Mouse (Mus musculus) CH12.LX (cell line): ENCODE measurements around the gene Tnfaip6. TPM values are rescaled to one million over a fixed set of nuclear protein-coding genes. Genes with fewer than 3 reads are reported as not detected.

Experiments
- DNase-seq: peaks from one replicate; pipeline ENCODE4 v3.0.0-alpha.2; 2013; ENCODE audit errors: extremely low read depth
- H3K27ac ChIP-seq: 2 replicates; pipeline ENCODE4 v1.5.1; 2012; ENCODE audit warnings: low read depth, mild to moderate bottlenecking, control low read depth, moderate library complexity; ENCODE audit not compliant: insufficient read depth
- H3K27me3 ChIP-seq: replicated peaks from 2 replicates; pipeline ENCODE3; 2012; ENCODE audit warnings: inconsistent platforms
- H3K36me3 ChIP-seq, 2 experiments: replicated peaks in 1 of 2; 2 replicates each; pipeline versions ENCODE3 to v1.6.1; 2012; ENCODE audit warnings: inconsistent platforms in 1 of 2, low read length in 1 of 2, mild to moderate bottlenecking in 1 of 2, mixed read lengths in 1 of 2, moderate library complexity in 1 of 2; ENCODE audit not compliant: control insufficient read depth in 1 of 2, insufficient read depth in 1 of 2
- H3K4me1 ChIP-seq, 2 experiments: 2 replicates each; pipeline ENCODE4 v1.6.1; 2012; ENCODE audit warnings: inconsistent platforms in 1 of 2, moderate library complexity in 1 of 2; ENCODE audit not compliant: insufficient read depth in 2 of 2, control insufficient read depth in 1 of 2
- H3K4me2 ChIP-seq: 2 replicates; pipeline ENCODE4 v1.6.1; 2012; ENCODE audit warnings: low read depth, mild to moderate bottlenecking, control low read depth; ENCODE audit not compliant: poor library complexity, insufficient read depth, severe bottlenecking
- H3K4me3 ChIP-seq, 3 experiments: fragments of 150-350 bp in 1 of 3; sonication (generic) in 1 of 3; replicated peaks in 1 of 3; 2 replicates each; pipeline versions ENCODE3 to v1.5.1; 2011 to 2012; ENCODE audit warnings: low read depth in 2 of 3, low read length in 2 of 3, mild to moderate bottlenecking in 2 of 3, moderate library complexity in 2 of 3, control low read depth in 1 of 3, improper control_type of control experiment in 1 of 3, inconsistent platforms in 1 of 3, mixed read lengths in 1 of 3; ENCODE audit not compliant: poor library complexity in 1 of 3
- H3K79me2 ChIP-seq: replicated peaks from 2 replicates; pipeline ENCODE4 v1.6.1; 2012; ENCODE audit warnings: mild to moderate bottlenecking, moderate library complexity; ENCODE audit not compliant: control insufficient read depth, poor library complexity, insufficient read depth, severe bottlenecking; ENCODE audit errors: extremely low read depth
- H3K9ac ChIP-seq: 2 replicates; pipeline ENCODE4 v1.6.1; 2012; ENCODE audit warnings: low read depth, mild to moderate bottlenecking, control low read depth, moderate library complexity; ENCODE audit not compliant: insufficient read depth
- H3K9me3 ChIP-seq: replicated peaks from 2 replicates; pipeline ENCODE3; 2012; ENCODE audit warnings: low read length, inconsistent platforms, mixed read lengths
- CTCF ChIP-seq, 2 experiments: IDR thresholded peaks in 1 of 2; conservative IDR thresholded peaks in 1 of 2; 2 replicates each; pipeline ENCODE4 v1.5.1; 2011 to 2012; ENCODE audit warnings: low read depth in 2 of 2, low read length in 2 of 2, improper control_type of control experiment in 1 of 2, inconsistent platforms in 1 of 2, mild to moderate bottlenecking in 1 of 2, moderate library complexity in 1 of 2
- EP300 ChIP-seq: IDR thresholded peaks from 2 replicates; pipeline ENCODE4 v1.6.1; 2011; ENCODE audit warnings: low read length, improper control_type of control experiment
- ETS1 ChIP-seq: conservative IDR thresholded peaks from 2 replicates; pipeline ENCODE4 v1.6.1; 2012; ENCODE audit warnings: low read depth, mild to moderate bottlenecking, inconsistent platforms, low read length, improper control_type of control experiment, moderate library complexity
- MAFK ChIP-seq: IDR thresholded peaks from 2 replicates; pipeline ENCODE4 v1.6.1; 2011; ENCODE audit warnings: low read length, improper control_type of control experiment; ENCODE audit not compliant: insufficient replicate concordance
- MXI1 ChIP-seq: IDR thresholded peaks from 2 replicates; pipeline ENCODE4 v1.6.1; 2011; ENCODE audit warnings: mild to moderate bottlenecking, low read depth, low read length, improper control_type of control experiment
- POLR2A ChIP-seq: IDR thresholded peaks from 2 replicates; pipeline ENCODE4 v1.6.1; 2011; ENCODE audit warnings: low read depth, mild to moderate bottlenecking, improper control_type of control experiment, low read length
- POLR2AphosphoS2 ChIP-seq: IDR thresholded peaks from 2 replicates; pipeline ENCODE4 v1.6.1; 2011; ENCODE audit warnings: low read depth, low read length, improper control_type of control experiment
- RCOR1 ChIP-seq: conservative IDR thresholded peaks from 2 replicates; pipeline ENCODE4 v1.6.1; 2012; ENCODE audit warnings: low read depth, mild to moderate bottlenecking, inconsistent platforms, low read length, improper control_type of control experiment
- SMC3 ChIP-seq: IDR thresholded peaks from 2 replicates; pipeline ENCODE4 v1.6.1; 2011; ENCODE audit warnings: low read depth, low read length, improper control_type of control experiment
- UBTF ChIP-seq: IDR thresholded peaks from 2 replicates; pipeline ENCODE4 v1.6.1; 2012; ENCODE audit warnings: low read depth, mild to moderate bottlenecking, inconsistent platforms, low read length, improper control_type of control experiment, moderate library complexity
- USF1 ChIP-seq: IDR thresholded peaks from 2 replicates; pipeline ENCODE4 v1.6.1; 2014; ENCODE audit warnings: low read depth, mild to moderate bottlenecking, inconsistent platforms, low read length, improper control_type of control experiment
- USF2 ChIP-seq: conservative IDR thresholded peaks from 2 replicates; pipeline ENCODE4 v1.6.1; 2011; ENCODE audit warnings: low read depth, low read length, improper control_type of control experiment
- dilution Hi-C: fragments of 300-500 bp; cut with MboI; formaldehyde crosslinking; loops from 2 replicates; pipeline ENCODE4 v1.14.3; 2020; ENCODE audit warnings: low sequenced_read_pairs; ENCODE audit not compliant: extremely low pct_unique_long_range_greater_than_20kb, extremely low pct_ligation_motif_present
- in situ Hi-C: fragments of 300-500 bp; cut with MboI; formaldehyde crosslinking; loops from 3 replicates; pipeline ENCODE4 v1.14.3; 2019; ENCODE audit warnings: low sequenced_read_pairs, low pct_ligation_motif_present, low pct_unique_long_range_greater_than_20kb, mixed read lengths
- polyA plus RNA-seq: library from polyadenylated mRNA; unstranded; fragments of >175 nt; gene quantifications from 2 replicates; pipeline ENCODE4 v1.2.1, GENCODE M21; 2012; ENCODE audit warnings: low read depth; ENCODE audit not compliant: insufficient read length
- total RNA-seq, 2 experiments: library from RNA; depleted of rRNA; stranded (reverse); fragments of 300-350 nt in 1 of 2; fragments of >200 nt in 1 of 2; gene quantifications; 2 replicates each; pipeline ENCODE4 v1.2.3; 2012 to 2014

Gene Tnfaip6
- total and polyA plus RNA-seq, 3 experiments = 0.13 to 0.59 (median 0.34) TPM

- H3K9ac ChIP-seq = no peak overlapping the region
- H3K9me3 ChIP-seq = no peaks in the 10 kb centered on the region
- no peaks in the 10 kb centered on the region for H3K79me2 ChIP-seq
- no peak for TF ChIP-seq SMC3
- no peak for TF ChIP-seq POLR2A
- no peak for TF ChIP-seq EP300
- in situ Hi-C loops (no loop called here), dilution Hi-C loops (no loop called here)
- H3K4me1 ChIP-seq = peaks cover 0 to 4% of the 10 kb centered on the region in 2 experiments; a peak in 2 of 4 replicates
- H3K27me3 ChIP-seq = no peaks in the 10 kb centered on the region
- H3K4me3 ChIP-seq = no peak overlapping the region
- DNase-seq = no peak
- H3K27ac ChIP-seq = no peak overlapping the region
- H3K4me2 ChIP-seq = no peak overlapping the region
- no peaks in the 10 kb centered on the region for H3K36me3 ChIP-seq
Measured at GRCm38 (mm10) chr2:52057099-52057498, 19.3 kb downstream of the Tnfaip6 start.

DNA sequence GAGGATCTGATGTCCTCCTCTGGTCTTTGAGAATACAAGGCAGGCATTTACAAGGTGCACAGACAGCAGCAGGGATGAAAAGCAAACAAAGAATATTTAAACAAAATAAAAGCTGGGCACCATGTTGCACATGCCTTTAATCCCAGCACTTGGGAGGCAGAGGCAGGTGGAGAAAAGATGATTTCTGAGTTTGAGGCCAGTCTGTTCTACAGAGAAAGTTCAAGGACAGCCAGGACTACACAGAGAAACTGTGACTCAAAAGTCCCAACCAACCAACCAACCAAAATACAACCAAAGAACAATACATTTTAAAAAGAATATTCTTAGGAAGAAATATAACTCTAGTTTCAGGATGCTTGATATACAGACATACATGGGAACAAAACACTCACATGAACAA lies 19.9 kb downstream of the Tnfaip6 start:
- dilution Hi-C loops = no loop called here
- H3K79me2 ChIP-seq = no peaks in the 10 kb centered on the region
- no peak for DNase-seq
- no peaks in the 10 kb centered on the region for H3K36me3 ChIP-seq
- in situ Hi-C loops = no loop called here
- no peak overlapping the region for H3K4me2 ChIP-seq
- no peak overlapping the region for H3K4me3 ChIP-seq
- no peak overlapping the region for H3K9ac ChIP-seq
- no peak overlapping the region for H3K27ac ChIP-seq
- H3K9me3 ChIP-seq = no peaks in the 10 kb centered on the region
- no peaks in the 10 kb centered on the region for H3K4me1 ChIP-seq
- H3K27me3 ChIP-seq = no peaks in the 10 kb centered on the region
- TF ChIP-seq MAFK = no peak
- TF ChIP-seq SMC3 = no peak
- no peak for TF ChIP-seq USF2
- no peak for TF ChIP-seq CTCF (conservative IDR thresholded peaks at IDR 0.05 in 1 of 2, IDR thresholded peaks at IDR 0.05 in 1 of 2; ENCODE audit: low read depth in 2 of 2, low read length in 2 of 2)
- TF ChIP-seq POLR2AphosphoS2 = no peak

- Histone ChIP-seq H3K4me3 (no peak overlapping the region), H3K79me2 (peaks cover 8% of the 10 kb centered on the region), H3K4me1 (peaks cover 0 to 3% of the 10 kb centered on the region in 2 experiments; a peak in 1 of 4 replicates), H3K36me3 (no peaks in the 10 kb centered on the region), H3K27me3 (no peaks in the 10 kb centered on the region), H3K9me3 (no peaks in the 10 kb centered on the region), H3K27ac (no peak overlapping the region), H3K9ac (no peak overlapping the region), H3K4me2 (no peak overlapping the region)
- no peak for TF ChIP-seq UBTF
- TF ChIP-seq USF1 = no peak
- no peak for TF ChIP-seq MXI1
- no peak for TF ChIP-seq RCOR1
- no peak for TF ChIP-seq ETS1
- DNase-seq = no peak
- dilution Hi-C loops (no loop called here), in situ Hi-C loops (no loop called here)
Measured at GRCm38 (mm10) chr2:52068641-52069040, 30.8 kb downstream of the Tnfaip6 start.
